Mouse (Mus musculus): ENCODE data around the gene Hnf4a. TPM values are rescaled to one million over a fixed set of nuclear protein-coding genes. Genes with fewer than 3 reads are reported as not detected.

Hnf4a gene
- polyA plus RNA-seq, 1 experiment from 2014 or later, result not detected

- Histone ChIP-seq H3K27me3 (peaks cover 7% of the 10 kb centered on the region; the same call in 1 of the 2 replicates), H3K4me2 (replicated peaks) (no peak overlapping the region), H3K36me3 (no peaks in the 10 kb centered on the region), H3K9me3 (replicated peaks) (no peaks in the 10 kb centered on the region), H3K4me1 (peaks cover 4% of the 10 kb centered on the region; the same call in 1 of the 2 replicates), H3K4me3 (no peak overlapping the region), H3K27ac (no peak overlapping the region), H3K9ac (no peak overlapping the region)
- ATAC-seq (ENCODE audit: low FRiP score), result no peak
- WGBS, result 84% methylated on average over 13 of the region's 13 CpGs
Observed at GRCm38 (mm10) chr2:163539321-163540040, 32.9 kb downstream of the Hnf4a start.

DNA sequence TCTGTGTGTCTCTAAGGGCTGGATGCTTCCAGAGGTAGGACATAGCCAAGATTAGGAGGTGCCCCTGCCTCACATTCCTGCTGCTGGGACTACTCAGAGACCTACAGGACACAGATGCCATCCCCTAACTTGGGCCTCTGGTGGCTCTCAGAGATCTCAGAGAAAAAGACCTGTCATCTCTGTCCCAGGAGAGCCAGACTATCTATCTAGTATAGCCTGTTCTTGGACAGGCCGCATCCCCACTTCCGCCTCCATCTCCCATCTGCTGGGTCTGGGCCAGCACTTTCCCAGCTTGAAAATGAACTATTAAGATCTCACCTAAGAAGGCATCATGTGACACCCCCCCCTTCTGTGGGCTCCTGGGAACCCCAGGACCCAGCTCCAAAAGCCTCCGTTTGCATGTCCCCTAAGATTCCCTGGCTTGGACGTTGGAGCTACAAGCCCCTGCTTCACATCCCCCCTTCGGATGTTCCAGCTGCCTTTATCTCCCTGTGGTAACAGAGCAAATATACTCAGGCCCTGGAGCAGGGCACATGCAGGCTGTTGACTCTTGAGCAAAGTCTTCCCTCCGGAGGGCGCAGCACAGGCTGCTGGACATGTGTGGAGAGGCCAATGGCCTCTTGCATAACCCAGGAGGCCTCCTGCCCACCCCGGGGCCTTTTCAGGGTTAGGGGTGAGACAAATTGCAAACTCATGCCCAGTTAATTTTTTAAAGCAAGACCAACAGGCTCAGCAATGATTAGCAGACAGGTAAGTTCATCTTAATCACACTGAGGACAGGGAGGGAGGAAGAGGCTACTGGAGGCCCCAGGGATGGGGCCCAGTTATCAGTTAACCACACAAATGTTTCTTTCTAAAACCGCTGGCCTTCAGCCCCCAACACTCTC lies 33.9 kb downstream of the Hnf4a start:
- no peak overlapping the region for H3K4me3 ChIP-seq
- H3K4me1 ChIP-seq, result no peaks in the 10 kb centered on the region
- no peak overlapping the region for H3K9ac ChIP-seq
- H3K27me3 ChIP-seq, result peaks cover 7% of the 10 kb centered on the region; the same call in 1 of the 2 replicates
- 87% methylated on average over 9 of the region's 9 CpGs for WGBS
- H3K27ac ChIP-seq, result no peak overlapping the region
- H3K4me2 ChIP-seq (replicated peaks), result no peak overlapping the region
- no peak for ATAC-seq (ENCODE audit: low FRiP score)
- H3K9me3 ChIP-seq (replicated peaks), result no peaks in the 10 kb centered on the region
- no peaks in the 10 kb centered on the region for H3K36me3 ChIP-seq

- WGBS, result 81% methylated on average over 10 of the region's 10 CpGs
- no peaks in the 10 kb centered on the region for H3K36me3 ChIP-seq
Observed at GRCm38 (mm10) chr2:163541568-163542182, 35.1 kb downstream of the Hnf4a start.

GRCm38 (mm10) chr2:163542674-163543073 lies 36.1 kb downstream of the Hnf4a start:
- Histone ChIP-seq H3K4me1 (no peaks in the 10 kb centered on the region), H3K4me3 (no peak overlapping the region), H3K36me3 (no peaks in the 10 kb centered on the region), H3K4me2 (replicated peaks) (no peak overlapping the region), H3K27me3 (peaks cover 2% of the 10 kb centered on the region; the same call in 1 of the 2 replicates), H3K27ac (no peak overlapping the region), H3K9me3 (replicated peaks) (no peaks in the 10 kb centered on the region), H3K9ac (no peak overlapping the region)
- 87% methylated on average over 10 of the region's 10 CpGs for WGBS
- no peak for ATAC-seq (ENCODE audit: low FRiP score)

More at GRCm38 (mm10) chr2:163541568-163542182, 35.1 kb downstream of the Hnf4a start:
- no peak overlapping the region for H3K4me2 ChIP-seq (replicated peaks)
- H3K9ac ChIP-seq, result no peak overlapping the region
- no peaks in the 10 kb centered on the region for H3K9me3 ChIP-seq (replicated peaks)
- no peak for ATAC-seq (ENCODE audit: low FRiP score)
- H3K4me3 ChIP-seq, result no peak overlapping the region
- no peaks in the 10 kb centered on the region for H3K4me1 ChIP-seq
- no peak overlapping the region for H3K27ac ChIP-seq
- peaks cover 5% of the 10 kb centered on the region; the same call in 1 of the 2 replicates for H3K27me3 ChIP-seq

- H3K4me1 ChIP-seq, result no peaks in the 10 kb centered on the region
- no peak overlapping the region for H3K27ac ChIP-seq
- H3K27me3 ChIP-seq, result no peaks in the 10 kb centered on the region
- H3K9me3 ChIP-seq (replicated peaks), result no peaks in the 10 kb centered on the region
- 81% methylated on average over 14 of the region's 14 CpGs for WGBS
- no peaks in the 10 kb centered on the region for H3K36me3 ChIP-seq
- no peak overlapping the region for H3K4me3 ChIP-seq
- ATAC-seq (ENCODE audit: low FRiP score), result no peak
- H3K9ac ChIP-seq, result no peak overlapping the region
- no peak overlapping the region for H3K4me2 ChIP-seq (replicated peaks)
Observed at GRCm38 (mm10) chr2:163546623-163547318, 40.2 kb downstream of the Hnf4a start.

- Histone ChIP-seq H3K9ac (no peak overlapping the region), H3K4me2 (replicated peaks) (no peak overlapping the region), H3K9me3 (replicated peaks) (no peaks in the 10 kb centered on the region), H3K27me3 (no peaks in the 10 kb centered on the region), H3K36me3 (no peaks in the 10 kb centered on the region), H3K27ac (no peak overlapping the region), H3K4me3 (no peak overlapping the region), H3K4me1 (no peaks in the 10 kb centered on the region)
- no peak for ATAC-seq (ENCODE audit: low FRiP score)
- 67% methylated on average over 6 of the region's 6 CpGs for WGBS
Observed at GRCm38 (mm10) chr2:163548822-163549221, 42.2 kb downstream of the Hnf4a start.

DNA sequence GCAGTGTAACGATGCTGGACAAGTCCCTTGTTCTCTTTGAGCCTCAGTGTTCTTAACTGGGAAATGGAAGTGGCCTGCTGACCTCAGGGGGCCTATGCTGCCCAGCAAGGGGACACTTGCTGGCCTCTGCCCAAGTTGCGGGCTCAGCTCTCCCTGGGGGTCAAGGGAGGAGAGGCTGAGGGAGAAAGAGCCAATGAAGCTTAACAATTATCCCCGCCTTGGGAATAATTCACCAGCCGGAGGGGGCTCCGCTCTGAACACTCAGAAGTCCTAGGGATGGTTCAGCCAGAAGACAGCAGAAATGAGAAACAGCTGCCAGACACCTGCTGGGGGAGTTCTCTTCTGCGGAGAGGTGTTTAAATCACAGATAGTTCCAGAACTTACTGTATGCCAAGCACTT lies 43.2 kb downstream of the Hnf4a start:
- WGBS, result 39% methylated on average over 6 of the region's 6 CpGs
- no peaks in the 10 kb centered on the region for H3K9me3 ChIP-seq (replicated peaks)
- H3K9ac ChIP-seq, result no peak overlapping the region
- no peak for ATAC-seq (ENCODE audit: low FRiP score)
- H3K27me3 ChIP-seq, result no peaks in the 10 kb centered on the region
- H3K27ac ChIP-seq, result no peak overlapping the region
- no peaks in the 10 kb centered on the region for H3K36me3 ChIP-seq
- no peak overlapping the region for H3K4me3 ChIP-seq
- no peak overlapping the region for H3K4me2 ChIP-seq (replicated peaks)
- H3K4me1 ChIP-seq, result no peaks in the 10 kb centered on the region

- Histone ChIP-seq H3K36me3 (no peaks in the 10 kb centered on the region), H3K27me3 (no peaks in the 10 kb centered on the region), H3K27ac (no peak overlapping the region), H3K9me3 (replicated peaks) (no peaks in the 10 kb centered on the region), H3K9ac (no peak overlapping the region), H3K4me3 (no peak overlapping the region), H3K4me2 (replicated peaks) (no peak overlapping the region), H3K4me1 (no peaks in the 10 kb centered on the region)
- ATAC-seq (ENCODE audit: low FRiP score), result no peak
- WGBS, result 83% methylated on average over 8 of the region's 8 CpGs
Observed at GRCm38 (mm10) chr2:163552518-163552929, 45.9 kb downstream of the Hnf4a start.

- Histone ChIP-seq H3K36me3 (no peaks in the 10 kb centered on the region), H3K4me2 (replicated peaks) (no peak overlapping the region), H3K4me1 (no peaks in the 10 kb centered on the region), H3K9ac (no peak overlapping the region), H3K27me3 (no peaks in the 10 kb centered on the region), H3K4me3 (no peak overlapping the region), H3K9me3 (replicated peaks) (no peaks in the 10 kb centered on the region), H3K27ac (no peak overlapping the region)
- no peak for ATAC-seq (ENCODE audit: low FRiP score)
- WGBS, result 87% methylated on average over 4 of the region's 4 CpGs
Observed at GRCm38 (mm10) chr2:163554425-163554982, 47.9 kb downstream of the Hnf4a start.

DNA sequence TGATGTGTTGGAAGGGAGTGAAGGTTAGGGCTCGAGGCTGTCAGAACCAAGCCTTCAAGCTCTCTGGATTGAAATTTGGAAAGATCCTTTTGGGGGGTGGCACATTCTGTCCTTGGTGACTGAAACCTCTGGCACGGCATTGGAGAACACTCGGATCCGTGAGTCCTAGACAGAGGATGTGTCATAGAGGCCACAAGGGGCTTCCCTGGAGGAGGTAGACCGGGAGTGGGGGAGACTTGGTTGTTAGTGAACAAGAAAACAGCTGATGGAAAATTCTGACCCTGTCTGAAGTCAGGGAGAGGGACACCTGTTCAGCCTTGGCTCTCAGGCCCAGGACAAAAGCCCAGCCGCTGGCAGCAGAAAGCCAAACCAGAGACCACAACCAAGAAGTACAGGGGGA lies 48.4 kb downstream of the Hnf4a start:
- ATAC-seq (ENCODE audit: low FRiP score), result no peak
- 77% methylated on average over 6 of the region's 6 CpGs for WGBS
- no peak overlapping the region for H3K9ac ChIP-seq
- H3K36me3 ChIP-seq, result no peaks in the 10 kb centered on the region
- H3K4me2 ChIP-seq (replicated peaks), result no peak overlapping the region
- no peak overlapping the region for H3K4me3 ChIP-seq
- no peaks in the 10 kb centered on the region for H3K27me3 ChIP-seq
- H3K4me1 ChIP-seq, result no peaks in the 10 kb centered on the region
- H3K9me3 ChIP-seq (replicated peaks), result no peaks in the 10 kb centered on the region
- H3K27ac ChIP-seq, result no peak overlapping the region

DNA sequence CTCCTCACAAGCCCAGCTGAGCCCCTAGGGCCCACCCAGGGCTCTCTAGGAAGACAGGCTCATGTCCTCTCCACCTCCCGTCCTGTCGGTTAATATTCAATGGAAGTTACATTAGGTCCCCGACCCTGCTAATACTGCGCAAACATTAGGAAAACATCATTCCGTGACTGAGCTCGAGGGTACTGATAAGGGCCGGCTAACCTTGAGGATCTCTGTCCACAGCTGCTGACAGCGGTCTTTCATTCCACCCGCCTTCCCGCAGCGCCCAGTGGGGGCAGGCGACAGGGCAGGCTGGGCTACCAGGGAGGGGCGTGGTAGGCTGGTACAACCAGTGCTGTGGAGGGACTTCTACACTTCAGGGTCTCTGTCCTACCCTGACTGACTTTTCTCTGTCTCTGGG lies 48.8 kb downstream of the Hnf4a start:
- Histone ChIP-seq H3K36me3 (no peaks in the 10 kb centered on the region), H3K4me1 (no peaks in the 10 kb centered on the region), H3K4me3 (no peak overlapping the region), H3K27ac (no peak overlapping the region), H3K9ac (no peak overlapping the region), H3K4me2 (replicated peaks) (no peak overlapping the region), H3K9me3 (replicated peaks) (no peaks in the 10 kb centered on the region), H3K27me3 (no peaks in the 10 kb centered on the region)
- ATAC-seq (ENCODE audit: low FRiP score), result no peak
- WGBS, result 68% methylated on average over 13 of the region's 13 CpGs

Data from hindbrain, embryonic 12.5 days (tissue).